10 mouse cellular contexts compared by ENCODE assay signal in the genomic region with DNA sequence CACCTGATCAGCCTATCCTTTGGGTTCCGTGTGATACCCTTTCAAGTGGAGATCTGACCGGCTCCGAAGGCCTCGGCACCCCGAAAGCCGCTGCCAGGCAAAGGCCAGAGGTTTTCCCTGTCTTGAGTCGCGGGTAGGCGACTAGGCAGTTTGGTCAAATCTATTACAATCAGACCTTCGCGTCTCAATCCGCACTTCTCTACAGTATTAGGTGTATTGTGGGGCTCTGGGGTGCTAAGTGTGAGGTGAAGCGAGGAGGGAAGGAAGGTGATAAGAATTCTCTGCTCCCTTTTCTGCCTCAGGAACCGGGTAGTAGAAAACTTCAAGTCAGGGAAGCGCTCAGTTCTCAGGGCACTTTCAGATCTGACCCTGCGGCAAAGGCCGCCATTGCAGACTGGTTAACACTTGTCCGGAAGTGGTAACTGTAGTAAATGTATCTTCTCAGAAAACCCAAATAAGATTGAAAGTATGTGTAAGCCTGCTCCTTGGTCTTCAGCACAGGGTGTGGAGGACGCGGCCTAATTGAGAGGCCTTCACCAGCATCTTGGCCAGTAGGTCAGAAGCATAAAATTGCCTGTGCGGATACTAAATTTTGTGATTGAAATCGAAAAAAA. TPM values are rescaled to one million over a fixed set of nuclear protein-coding genes. Genes with fewer than 3 reads are reported as not detected.
DNase-seq lines count a peak whose midpoint lies in the region; ATAC-seq and TF ChIP-seq lines count a peak whose summit lies in the region.
"Had no signal": no experiment of that assay in that cellular context is flagged by ENCODE, and none has a peak within 500 bp of the region (broad histone marks: within the 10 kb centered on the region; RNA-seq: fewer than 3 reads in every experiment).

No protein-coding gene starts in this region.

- DNase-seq in heart, postnatal 25 days (ENCODE audit: low spot score): no peak
- DNase-seq in mesoderm, embryonic 11.5 days (ENCODE audit: low read depth, low spot score): peak; percentile 24
- DNase-seq in left cerebral cortex, adult 18-20 months (ENCODE audit: low spot score in 2 of 2): no peak
- no peak for DNase-seq in spleen, postnatal 10 days (ENCODE audit: low spot score in 2 of 2)
- DNase-seq in layer of hippocampus, adult 9-11 months: no peak
- DNase-seq: gastrocnemius, postnatal 36 days had no signal

- peak overlapping the region; percentile 37 for H3K4me3 ChIP-seq in heart, embryonic 16.5 days (ENCODE audit: low read length)
- H3K4me3 ChIP-seq in E14TG2a.4 (replicated peaks; ENCODE audit: low read length): peak overlapping the region; percentile 66
- peak overlapping the region; percentile 17 for H3K4me3 ChIP-seq in forebrain, embryonic 15.5 days
- H3K4me3 ChIP-seq: myocyte had no signal

- no peaks in the 10 kb centered on the region for H3K9me3 ChIP-seq in heart, embryonic 16.5 days (replicated peaks; ENCODE audit: control insufficient read depth, low read length)
- H3K9me3 ChIP-seq in E14TG2a.4 (ENCODE audit: low read length): no peaks in the 10 kb centered on the region
- no peaks in the 10 kb centered on the region for H3K9me3 ChIP-seq in forebrain, embryonic 15.5 days

- H3K36me3 ChIP-seq in heart, embryonic 16.5 days (ENCODE audit: control insufficient read depth, insufficient read depth): no peaks in the 10 kb centered on the region
- H3K36me3 ChIP-seq in E14TG2a.4 (ENCODE audit: insufficient read depth, low read length): peaks cover 2% of the 10 kb centered on the region; the same call in 1 of the 2 replicates
- H3K36me3 ChIP-seq in forebrain, embryonic 15.5 days: no peaks in the 10 kb centered on the region

- peak overlapping the region; percentile 24 for H3K4me2 ChIP-seq in heart, embryonic 16.5 days (ENCODE audit: low read depth, low read length)
- peak overlapping the region; percentile 40 for H3K4me2 ChIP-seq in forebrain, embryonic 15.5 days (replicated peaks)

- no peak for ATAC-seq in heart, embryonic 16.5 days (replicated peaks; ENCODE audit: extremely low read depth, insufficient read depth, low FRiP score)
- ATAC-seq in forebrain, embryonic 15.5 days (replicated peaks): no peak

- 24% methylated on average over 22 of the region's 22 CpGs for WGBS in heart, embryonic 16.5 days
- 13% methylated on average over 22 of the region's 22 CpGs for WGBS in forebrain, embryonic 15.5 days

- H3K9ac ChIP-seq in heart, embryonic 16.5 days (ENCODE audit: low read length): no peak overlapping the region
- peak overlapping the region; percentile 8; the same call in 1 of the 2 replicates for H3K9ac ChIP-seq in forebrain, embryonic 15.5 days (replicated peaks)

- H3K4me1 ChIP-seq in heart, embryonic 16.5 days (ENCODE audit: control insufficient read depth, insufficient read depth, low read length): peaks cover 26% of the 10 kb centered on the region
- H3K4me1 ChIP-seq in E14TG2a.4 (replicated peaks; ENCODE audit: low read depth, low read length): peaks cover 50% of the 10 kb centered on the region
- peaks cover 38% of the 10 kb centered on the region for H3K4me1 ChIP-seq in forebrain, embryonic 15.5 days

- no peak overlapping the region for H3K27ac ChIP-seq in heart, embryonic 16.5 days (ENCODE audit: low read length)
- H3K27ac ChIP-seq in forebrain, embryonic 15.5 days (replicated peaks): 0 out of 2 replicates have a peak overlapping the region, but pooled peaks have one; percentile 57

- peaks cover 44% of the 10 kb centered on the region for H3K27me3 ChIP-seq in heart, embryonic 16.5 days (ENCODE audit: control insufficient read depth, insufficient read depth, low read length)
- H3K27me3 ChIP-seq in E14TG2a.4 (ENCODE audit: insufficient read depth, low read length): peaks cover 52% of the 10 kb centered on the region
- peaks cover 29% of the 10 kb centered on the region; the same call in 1 of the 2 replicates for H3K27me3 ChIP-seq in forebrain, embryonic 15.5 days

- TF ChIP-seq CTCF in E14TG2a.4 (conservative IDR thresholded peaks at IDR 0.05; ENCODE audit: low read length): no peak

- intact Hi-C loops in heart, postnatal 25 days (cut with DNase I): no loop called here

RNA-seq across cellular contexts. Expression of gene Sp9, which starts 9.4 kb away (rescaled TPM):
- not detected in 2 replicates for polyA plus RNA-seq in heart, embryonic 16.5 days (2015; fragmentation: Nextera tagmentation; extraction: Ambion mirVana)
- total RNA-seq in heart, postnatal 25 days (2021): not detected
- 12.4 and 13.5 TPM in 2 replicates for polyA plus RNA-seq in forebrain, embryonic 15.5 days (2015; fragmentation: Nextera tagmentation; extraction: Ambion mirVana)
- total RNA-seq in left cerebral cortex, adult 18-20 months (2021): 1 to 10 TPM; 3.6 to 4.1 TPM
- total RNA-seq: gastrocnemius, postnatal 36 days had no signal

RNA-seq across cellular contexts. Expression of gene Scrn3, which starts 31.2 kb away (rescaled TPM):
- polyA plus RNA-seq in heart, embryonic 16.5 days (2015; fragmentation: Nextera tagmentation; extraction: Ambion mirVana): 15.6 and 19.2 TPM in 2 replicates
- total RNA-seq in heart, postnatal 25 days (2021): 10 to 100 TPM; 19.0 to 21.7 TPM
- polyA plus RNA-seq in forebrain, embryonic 15.5 days (2015; fragmentation: Nextera tagmentation; extraction: Ambion mirVana): 8.5 and 9.3 TPM in 2 replicates
- 10 to 100 TPM; 24.8 to 25.7 TPM for total RNA-seq in left cerebral cortex, adult 18-20 months (2021)

RNA-seq across cellular contexts. Expression of gene Cir1, which starts 31.3 kb away (rescaled TPM):
- polyA plus RNA-seq in heart, embryonic 16.5 days (2015; fragmentation: Nextera tagmentation; extraction: Ambion mirVana): 13.3 and 14.2 TPM in 2 replicates
- total RNA-seq in heart, postnatal 25 days (2021): 10 to 100 TPM; 13.4 to 14.7 TPM
- polyA plus RNA-seq in forebrain, embryonic 15.5 days (2015; fragmentation: Nextera tagmentation; extraction: Ambion mirVana): 28.5 and 30.5 TPM in 2 replicates
- 10 to 100 TPM; 25.6 to 28.3 TPM for total RNA-seq in left cerebral cortex, adult 18-20 months (2021)

Comparison
In these comparisons a context has a peak if more than half of its experiments do, and no peak if none do; other contexts are left out.
1. RNA of gene Sp9, which starts 9.4 kb away (total RNA-seq): 3.6 to 4.1 TPM in left cerebral cortex, adult 18-20 months; not detected in heart, postnatal 25 days; every median in the first group is over 4 times any median in the second.
2. Peak in every context shown above with its lines, with median percentiles within 50 percentile points of each other: H3K4me3 ChIP-seq.